Mouse (Mus musculus): ENCODE measurements around the gene Zbtb8b.
A peak's percentile ranks its signal among the peaks of the same experiment; 100 is the strongest.
"Not testable (repeated sequence)": the region's sequence is repeated elsewhere in the genome, so short reads cannot be mapped to it uniquely, and the experiment has no call there.

Zbtb8b gene

GRCm38 (mm10) chr4:129461183-129461960, 20.7 kb upstream of the Zbtb8b start, which contains the start of gene Bsdc1:
Bsdc1 (plus strand) TSS chr4:129461581.
- no peaks in the 10 kb centered on the region for H3K9me3 ChIP-seq (ENCODE audit: low read length)
- H3K4me1 ChIP-seq (replicated peaks; ENCODE audit: low read depth, low read length), result peaks cover 49% of the 10 kb centered on the region
- peak within 1 kb of the TSS; percentile 98 for H3K4me3 ChIP-seq (replicated peaks; ENCODE audit: low read length)
- peaks cover 30% of the 10 kb centered on the region for H3K36me3 ChIP-seq (ENCODE audit: insufficient read depth, low read length)
- TF ChIP-seq NANOG (IDR thresholded peaks at IDR 0.05; ENCODE audit: borderline replicate concordance, low read length) (no peak), POU5F1 (IDR thresholded peaks at IDR 0.05; ENCODE audit: borderline replicate concordance, low read length) (no peak), CTCF (conservative IDR thresholded peaks at IDR 0.05; ENCODE audit: low read length) (no peak)
- no peaks in the 10 kb centered on the region for H3K27me3 ChIP-seq (ENCODE audit: insufficient read depth, low read length)

GRCm38 (mm10) chr4:129460827-129461182, 20.2 kb upstream of the Zbtb8b start:
- peak overlapping the region; percentile 78 for H3K4me3 ChIP-seq (replicated peaks; ENCODE audit: low read length)
- no peak for TF ChIP-seq NANOG (IDR thresholded peaks at IDR 0.05; ENCODE audit: borderline replicate concordance, low read length)
- TF ChIP-seq CTCF (conservative IDR thresholded peaks at IDR 0.05; ENCODE audit: low read length), result no peak
- TF ChIP-seq POU5F1 (IDR thresholded peaks at IDR 0.05; ENCODE audit: borderline replicate concordance, low read length), result no peak
- peaks cover 24% of the 10 kb centered on the region for H3K36me3 ChIP-seq (ENCODE audit: insufficient read depth, low read length)
- peaks cover 55% of the 10 kb centered on the region for H3K4me1 ChIP-seq (replicated peaks; ENCODE audit: low read depth, low read length)
- H3K9me3 ChIP-seq (ENCODE audit: low read length), result no peaks in the 10 kb centered on the region
- no peaks in the 10 kb centered on the region for H3K27me3 ChIP-seq (ENCODE audit: insufficient read depth, low read length)

GRCm38 (mm10) chr4:129459726-129460125, 19.1 kb upstream of the Zbtb8b start:
- Histone ChIP-seq H3K27me3 (ENCODE audit: insufficient read depth, low read length) (no peaks in the 10 kb centered on the region), H3K4me1 (replicated peaks; ENCODE audit: low read depth, low read length) (peaks cover 57% of the 10 kb centered on the region), H3K36me3 (ENCODE audit: insufficient read depth, low read length) (peaks cover 13% of the 10 kb centered on the region), H3K9me3 (ENCODE audit: low read length) (no peaks in the 10 kb centered on the region), H3K4me3 (replicated peaks; ENCODE audit: low read length) (no peak overlapping the region)
- TF ChIP-seq NANOG (IDR thresholded peaks at IDR 0.05; ENCODE audit: borderline replicate concordance, low read length), result no peak
- TF ChIP-seq POU5F1 (IDR thresholded peaks at IDR 0.05; ENCODE audit: borderline replicate concordance, low read length), result no peak
- no peak for TF ChIP-seq CTCF (conservative IDR thresholded peaks at IDR 0.05; ENCODE audit: low read length)

GRCm38 (mm10) chr4:129457311-129457710, 16.7 kb upstream of the Zbtb8b start:
- not testable (repeated sequence) for H3K27me3 ChIP-seq (ENCODE audit: insufficient read depth, low read length); H3K9me3 ChIP-seq (ENCODE audit: low read length); H3K36me3 ChIP-seq (ENCODE audit: insufficient read depth, low read length); H3K4me3 ChIP-seq (replicated peaks; ENCODE audit: low read length)
- H3K4me1 ChIP-seq (replicated peaks; ENCODE audit: low read depth, low read length), result peaks cover 33% of the 10 kb centered on the region

- TF ChIP-seq POU5F1 (IDR thresholded peaks at IDR 0.05; ENCODE audit: borderline replicate concordance, low read length) (no peak), NANOG (IDR thresholded peaks at IDR 0.05; ENCODE audit: borderline replicate concordance, low read length) (no peak), CTCF (conservative IDR thresholded peaks at IDR 0.05; ENCODE audit: low read length) (no peak)
- Histone ChIP-seq H3K9me3 (ENCODE audit: low read length) (peaks cover 3% of the 10 kb centered on the region; the same call in 1 of the 2 replicates), H3K27me3 (ENCODE audit: insufficient read depth, low read length) (no peaks in the 10 kb centered on the region), H3K4me3 (replicated peaks; ENCODE audit: low read length) (no peak overlapping the region), H3K36me3 (ENCODE audit: insufficient read depth, low read length) (no peaks in the 10 kb centered on the region), H3K4me1 (replicated peaks; ENCODE audit: low read depth, low read length) (peaks cover 34% of the 10 kb centered on the region)
Observed at GRCm38 (mm10) chr4:129456126-129456525, 15.5 kb upstream of the Zbtb8b start.

GRCm38 (mm10) chr4:129455265-129455664, 14.6 kb upstream of the Zbtb8b start:
- Histone ChIP-seq H3K4me3 (replicated peaks; ENCODE audit: low read length) (no peak overlapping the region), H3K27me3 (ENCODE audit: insufficient read depth, low read length) (no peaks in the 10 kb centered on the region), H3K9me3 (ENCODE audit: low read length) (peaks cover 3% of the 10 kb centered on the region; the same call in 1 of the 2 replicates), H3K4me1 (replicated peaks; ENCODE audit: low read depth, low read length) (peaks cover 30% of the 10 kb centered on the region), H3K36me3 (ENCODE audit: insufficient read depth, low read length) (no peaks in the 10 kb centered on the region)
- TF ChIP-seq POU5F1 (IDR thresholded peaks at IDR 0.05; ENCODE audit: borderline replicate concordance, low read length) (no peak), CTCF (conservative IDR thresholded peaks at IDR 0.05; ENCODE audit: low read length) (peak; percentile 79)

- no peak for TF ChIP-seq POU5F1 (IDR thresholded peaks at IDR 0.05; ENCODE audit: borderline replicate concordance, low read length)
- no peak for TF ChIP-seq CTCF (conservative IDR thresholded peaks at IDR 0.05; ENCODE audit: low read length)
- TF ChIP-seq NANOG (IDR thresholded peaks at IDR 0.05; ENCODE audit: borderline replicate concordance, low read length), result no peak
- H3K36me3 ChIP-seq (ENCODE audit: insufficient read depth, low read length), result no peaks in the 10 kb centered on the region
- no peak overlapping the region for H3K4me3 ChIP-seq (replicated peaks; ENCODE audit: low read length)
- H3K27me3 ChIP-seq (ENCODE audit: insufficient read depth, low read length), result no peaks in the 10 kb centered on the region
- peaks cover 17% of the 10 kb centered on the region for H3K4me1 ChIP-seq (replicated peaks; ENCODE audit: low read depth, low read length)
- peaks cover 3% of the 10 kb centered on the region; the same call in 1 of the 2 replicates for H3K9me3 ChIP-seq (ENCODE audit: low read length)
Observed at GRCm38 (mm10) chr4:129451471-129452169, 11.0 kb upstream of the Zbtb8b start.

- Histone ChIP-seq H3K9me3 (ENCODE audit: low read length) (peaks cover 3% of the 10 kb centered on the region; the same call in 1 of the 2 replicates), H3K36me3 (ENCODE audit: insufficient read depth, low read length) (no peaks in the 10 kb centered on the region), H3K27me3 (ENCODE audit: insufficient read depth, low read length) (no peaks in the 10 kb centered on the region), H3K4me1 (replicated peaks; ENCODE audit: low read depth, low read length) (peaks cover 12% of the 10 kb centered on the region), H3K4me3 (replicated peaks; ENCODE audit: low read length) (no peak overlapping the region)
- TF ChIP-seq NANOG (IDR thresholded peaks at IDR 0.05; ENCODE audit: borderline replicate concordance, low read length), result no peak
- TF ChIP-seq CTCF (conservative IDR thresholded peaks at IDR 0.05; ENCODE audit: low read length), result no peak
- no peak for TF ChIP-seq POU5F1 (IDR thresholded peaks at IDR 0.05; ENCODE audit: borderline replicate concordance, low read length)
Observed at GRCm38 (mm10) chr4:129450851-129451250, 10.2 kb upstream of the Zbtb8b start.
